Mouse (Mus musculus) spleen, postnatal 36 days (tissue): Measurements from ENCODE around the gene Arl6ip5.

Source experiments
- DNase-seq, 2 experiments: peaks; one replicate each; pipeline ENCODE4 v3.0.0; 2022; ENCODE audit warnings: low spot score in 2 of 2, mixed read lengths in 1 of 2

Gene Arl6ip5

DNA sequence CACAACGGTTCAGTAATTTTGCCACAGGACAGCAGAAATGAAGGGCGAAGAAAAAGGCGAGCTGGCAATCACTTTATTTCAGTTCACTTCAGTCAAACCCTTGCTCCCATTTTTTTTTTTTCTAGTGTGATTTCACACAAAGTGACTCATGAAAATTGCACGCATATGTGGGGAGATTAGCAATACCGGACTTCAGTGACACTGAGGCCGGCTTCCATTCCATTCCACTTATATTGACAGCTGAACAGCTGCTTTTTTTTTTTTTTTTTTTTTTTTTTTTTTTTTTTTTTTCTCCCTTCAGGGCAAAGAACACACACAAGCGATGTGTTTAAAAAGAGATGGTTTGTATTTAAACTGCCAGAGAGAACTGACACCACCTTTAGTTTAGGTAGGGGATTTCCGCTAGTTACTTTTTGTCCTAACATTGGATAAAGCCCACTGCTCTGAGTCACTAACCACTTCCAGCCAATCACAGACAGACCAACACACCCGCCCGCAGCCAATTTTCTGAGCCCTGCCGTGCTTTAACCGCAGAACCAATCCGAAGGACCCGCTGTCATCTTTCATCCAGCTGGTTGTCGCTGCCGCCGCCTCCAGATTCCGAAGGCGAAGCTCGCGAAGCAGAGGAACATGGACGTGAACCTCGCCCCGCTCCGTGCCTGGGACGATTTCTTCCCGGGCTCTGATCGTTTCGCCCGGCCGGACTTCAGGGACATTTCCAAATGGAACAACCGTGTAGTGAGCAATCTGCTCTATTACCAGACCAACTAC, at the start of gene Arl6ip5:
Arl6ip5 (plus strand) TSS at position 499 of the 771 bp plus-strand sequence.
- DNase-seq: peak; percentile 91 to 92

DNA sequence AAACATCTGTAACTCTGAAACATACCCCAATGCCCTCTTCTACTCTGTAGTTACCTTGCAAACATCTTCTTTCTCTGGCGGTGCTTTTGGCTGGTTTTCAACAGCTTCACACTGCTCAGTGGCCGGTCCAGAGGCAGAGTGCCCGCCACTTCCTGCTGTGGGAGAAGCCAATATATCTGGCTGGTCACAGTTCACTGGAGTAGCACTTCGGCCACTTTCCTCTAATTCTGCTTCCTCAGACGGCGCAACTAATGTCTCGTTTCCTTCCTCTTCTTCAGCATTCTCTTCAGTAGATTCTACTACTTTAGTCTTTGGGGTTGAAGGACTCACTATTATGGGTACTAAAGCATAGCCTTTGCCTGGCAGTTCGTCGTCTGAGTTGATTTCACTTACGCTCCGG, 34.8 kb upstream of the Arl6ip5 start:
- DNase-seq: peak; percentile 31 to 33

DNA sequence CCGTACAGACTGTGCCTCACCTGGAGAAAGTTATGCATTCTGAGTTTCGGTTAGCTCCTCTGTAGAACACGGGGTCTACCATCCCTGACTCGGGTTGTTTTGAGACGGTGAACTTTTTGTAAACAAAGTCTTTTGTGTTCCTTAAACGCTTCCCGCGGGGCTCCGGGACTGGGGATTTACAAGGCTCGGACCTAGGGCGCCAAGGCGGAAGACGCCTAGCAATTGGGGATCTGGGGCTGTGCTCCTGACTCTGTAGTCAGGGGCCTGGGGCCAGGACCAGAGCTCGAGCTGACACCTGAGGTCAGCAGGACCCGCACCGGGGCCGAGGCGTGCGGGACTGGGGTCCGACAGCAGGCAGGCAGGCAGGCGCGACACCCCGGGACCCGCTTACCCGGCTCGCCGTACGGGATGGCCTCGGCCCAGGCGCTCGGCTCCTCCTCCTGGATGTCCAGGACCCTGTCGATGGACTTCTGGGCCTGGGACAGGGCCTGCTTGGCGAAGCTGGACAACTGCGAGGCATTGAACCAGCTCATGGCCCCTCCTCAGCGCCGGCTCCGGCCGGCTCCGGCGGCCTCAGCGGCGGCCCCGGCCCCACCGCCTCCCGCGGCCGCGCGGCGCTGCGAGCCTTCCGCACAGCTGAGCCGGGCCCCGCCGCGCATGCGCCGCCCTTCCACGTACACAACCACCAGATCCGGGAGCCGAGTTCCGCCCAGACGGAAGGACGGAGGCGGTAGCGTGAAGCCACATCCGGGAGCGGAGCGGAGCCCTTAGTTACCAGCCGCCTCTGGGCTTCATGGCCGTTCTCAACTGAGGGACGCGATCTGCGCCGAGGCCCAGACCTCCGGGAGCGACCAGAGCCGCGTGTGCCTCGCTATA, 31.8 kb upstream of the Arl6ip5 start, which contains the start of gene Tmf1:
Tmf1 (minus strand) TSS at position 632 of the 876 bp plus-strand sequence.
- DNase-seq: peak; percentile 97

DNA sequence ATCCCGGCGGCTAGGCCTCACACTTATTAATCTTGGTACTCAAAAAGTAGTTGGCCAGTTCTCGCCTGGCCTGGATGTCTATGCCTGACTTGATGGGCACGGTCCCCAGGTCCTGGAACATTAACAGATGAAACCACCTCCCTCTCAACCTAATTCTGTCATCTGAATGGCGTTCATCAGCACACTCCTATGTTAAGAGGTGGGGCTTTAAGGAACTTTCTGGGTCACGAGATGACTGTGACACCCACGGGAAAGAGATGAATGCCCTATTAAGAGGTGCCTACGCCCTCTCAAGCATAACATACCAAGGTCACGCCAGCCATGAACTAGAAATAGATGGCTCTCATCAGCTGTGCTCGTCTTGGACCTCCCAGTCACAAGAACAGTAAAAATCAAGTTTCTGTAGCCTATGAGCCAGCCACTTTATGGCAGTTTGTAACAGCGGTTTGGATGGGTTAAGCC, 31.1 kb upstream of the Arl6ip5 start:
- DNase-seq: peak; percentile 58 to 68

DNA sequence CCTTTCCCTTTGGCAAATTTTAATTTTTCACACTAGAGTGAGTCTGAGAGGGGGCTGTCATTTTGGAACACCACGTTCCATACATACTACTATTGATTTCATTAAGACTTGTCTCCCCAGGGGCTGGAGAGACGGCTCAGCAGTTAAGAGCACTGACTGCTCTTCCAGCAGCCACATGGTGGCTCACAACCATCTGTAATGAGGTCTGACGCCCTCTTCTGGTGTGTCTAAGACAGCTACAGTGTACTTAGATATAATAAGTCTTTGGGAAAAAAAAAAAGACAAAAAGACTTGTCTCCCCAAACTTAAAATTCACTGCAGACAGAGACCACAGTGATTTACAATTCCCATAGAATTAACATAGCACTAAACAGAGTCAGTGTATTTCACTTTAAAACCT, 10.1 kb upstream of the Arl6ip5 start:
- no peak for DNase-seq

- no peak for DNase-seq
These were observed 8.0 kb upstream of the Arl6ip5 start for GRCm38 (mm10) chr6:97202477-97202876.

DNA sequence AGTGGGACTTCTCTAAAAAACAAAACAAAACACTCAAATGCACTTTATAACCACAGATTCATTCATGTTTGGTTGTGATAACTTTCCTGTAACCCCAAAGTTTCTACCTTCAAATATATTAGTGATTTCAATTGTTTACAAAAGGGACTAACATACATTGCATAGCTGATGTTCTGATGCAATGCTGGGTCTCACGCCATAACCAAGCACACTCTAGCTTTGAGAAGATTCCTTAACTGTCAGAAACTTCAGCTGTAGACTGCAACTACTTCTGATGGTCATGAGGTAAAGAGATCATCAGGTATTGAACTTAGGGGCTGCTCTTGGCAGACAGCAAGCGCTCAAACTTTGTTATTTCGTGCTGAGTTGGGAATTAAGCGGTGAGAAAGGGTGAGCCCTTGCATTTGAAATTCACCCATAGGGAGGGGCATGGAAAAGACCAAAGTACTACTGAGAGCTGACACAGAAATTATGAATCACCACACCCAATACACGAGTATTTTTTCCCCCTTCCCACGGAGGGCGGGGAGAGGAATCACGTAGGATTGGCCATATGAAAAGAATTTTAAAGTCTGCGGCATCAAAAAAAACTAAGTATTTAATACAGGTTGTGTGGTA, 6.1 kb upstream of the Arl6ip5 start:
- DNase-seq: no peak

- DNase-seq: peak in 1 of 2 experiments; percentile 21
These were observed 5.5 kb upstream of the Arl6ip5 start for GRCm38 (mm10) chr6:97204952-97205351.

GRCm38 (mm10) chr6:97205439-97205885, 5.0 kb upstream of the Arl6ip5 start, which contains the start of gene Uba3:
Gene Uba3 (minus strand): TSS chr6:97205647.
- peak; percentile 99 for DNase-seq

DNA sequence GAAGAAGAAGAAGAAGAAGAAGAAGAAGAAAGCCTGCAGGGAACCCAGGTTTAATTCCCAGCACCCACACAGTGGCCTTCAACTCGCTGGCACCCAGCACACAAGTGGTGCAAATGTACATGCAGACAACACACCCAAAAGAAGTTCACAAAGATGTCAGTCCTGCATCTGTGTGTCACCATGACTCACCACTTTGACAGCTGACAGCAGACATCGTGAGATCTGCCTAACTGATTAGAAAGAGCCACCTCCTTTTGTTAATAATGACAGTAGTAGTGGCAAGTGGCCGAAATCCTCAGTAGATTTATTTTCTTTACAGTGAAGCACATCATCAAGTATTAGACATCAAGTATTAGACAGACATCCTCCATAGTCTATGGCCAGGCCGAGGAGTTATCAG, 3.4 kb upstream of the Arl6ip5 start:
- no peak for DNase-seq

GRCm38 (mm10) chr6:97208406-97208805, 2.1 kb upstream of the Arl6ip5 start:
- no peak for DNase-seq

DNA sequence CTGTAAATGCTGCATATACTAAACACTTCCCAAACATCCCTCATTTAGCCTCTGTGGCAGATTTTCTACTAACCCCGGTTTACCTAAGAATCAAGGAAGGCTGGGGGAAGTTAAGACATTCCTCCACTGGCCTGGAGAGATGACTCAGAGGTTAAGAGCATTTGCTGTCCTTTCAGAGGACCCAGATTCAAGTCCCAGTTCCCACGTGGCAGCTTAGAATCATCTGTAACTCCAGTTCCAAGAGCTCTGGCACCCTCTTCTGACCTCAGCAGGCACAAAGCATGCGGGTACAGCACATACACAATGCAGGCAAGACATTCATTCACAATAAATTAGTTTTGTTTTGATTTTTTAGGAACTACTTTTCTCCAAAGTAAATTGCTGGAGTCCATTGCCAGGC, 1.3 kb upstream of the Arl6ip5 start:
- no peak for DNase-seq

GRCm38 (mm10) chr6:97209751-97210150, 738 bp upstream of the Arl6ip5 start:
- DNase-seq: no peak

DNA sequence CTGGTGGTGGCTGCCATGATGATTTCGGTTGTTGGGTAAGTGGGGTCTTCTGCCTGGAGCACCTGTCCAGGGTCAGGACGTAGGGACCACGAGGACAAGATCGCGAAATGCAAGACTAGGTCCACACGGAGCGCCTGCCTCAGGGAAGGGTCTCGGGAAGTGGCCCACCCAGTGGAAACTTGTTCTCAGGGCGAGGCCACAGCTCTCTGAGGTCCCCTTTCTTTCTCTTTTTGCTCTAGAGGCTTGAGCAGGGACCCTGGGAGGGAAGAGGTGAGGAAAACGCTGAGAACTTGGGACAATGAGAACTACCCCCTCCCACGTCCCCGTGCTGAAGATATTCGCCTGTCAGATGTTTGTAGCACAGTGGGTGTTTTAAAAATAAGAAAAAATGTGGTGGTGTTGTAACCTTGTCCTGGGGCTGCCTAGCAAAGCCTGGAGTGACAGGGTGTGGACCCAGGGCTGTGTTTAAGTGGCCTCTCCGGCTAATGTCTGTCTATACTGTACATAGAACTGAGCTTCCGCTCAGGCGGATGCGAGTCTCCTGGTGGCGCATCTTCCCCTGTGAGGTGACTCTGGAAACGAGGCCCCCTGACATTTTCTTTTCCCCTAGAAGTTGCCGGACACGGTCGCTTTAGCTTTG, 593 bp downstream of the Arl6ip5 start:
- peak; percentile 36 to 40 for DNase-seq

GRCm38 (mm10) chr6:97211981-97212380, 1.5 kb downstream of the Arl6ip5 start:
- peak; percentile 33 to 45 for DNase-seq

DNA sequence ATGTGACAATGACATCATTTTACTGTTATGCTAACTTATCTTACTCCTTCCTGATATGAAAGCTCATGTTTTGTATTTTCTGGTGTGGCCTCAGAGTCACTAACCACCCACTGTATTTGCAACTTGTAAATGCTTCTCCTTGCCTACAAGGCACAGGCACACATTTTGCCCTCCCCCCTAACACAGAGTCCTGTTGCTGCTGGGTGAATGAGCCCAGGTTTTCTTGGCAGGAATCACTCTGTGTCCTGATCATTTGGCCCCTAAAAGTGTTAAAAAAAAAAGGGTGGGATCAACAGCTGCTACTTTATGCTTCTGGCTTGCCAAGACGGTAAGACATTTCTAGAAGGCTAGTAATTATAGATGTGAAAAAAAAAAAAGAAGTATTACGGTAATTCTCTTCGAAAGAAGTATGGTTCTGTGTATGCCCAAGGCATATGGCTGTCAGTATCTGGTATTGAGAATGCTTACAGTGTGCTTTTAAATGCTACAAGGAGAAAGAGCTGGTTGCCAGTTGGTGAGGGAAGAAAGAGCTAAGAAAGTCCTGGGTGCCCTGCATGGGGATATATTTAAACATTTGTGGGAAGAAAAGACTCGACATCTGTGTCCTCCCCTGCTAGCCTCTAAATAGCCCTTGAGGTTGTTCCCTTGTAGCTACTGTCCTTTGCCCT, 5.8 kb downstream of the Arl6ip5 start:
- DNase-seq: no peak

DNA sequence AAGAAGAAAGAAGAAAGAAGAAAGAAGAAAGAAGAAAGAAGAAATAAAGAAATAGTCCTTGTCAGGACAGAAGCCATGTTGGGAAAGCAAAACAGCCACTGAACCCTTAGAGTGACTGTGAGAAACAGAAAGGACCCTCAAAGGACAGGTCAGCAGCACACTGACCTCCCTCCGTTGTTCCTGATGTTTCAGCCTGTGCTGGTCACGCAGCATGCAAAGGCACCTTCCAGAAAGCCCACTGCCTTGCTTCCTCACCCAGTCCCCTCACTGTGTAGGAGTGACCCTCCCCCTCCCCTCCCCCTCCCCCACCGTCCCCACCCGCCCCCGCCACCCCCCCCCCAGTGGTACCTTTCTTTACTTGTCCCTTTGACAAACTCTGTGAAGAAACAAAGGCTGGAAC, 10.2 kb downstream of the Arl6ip5 start:
- DNase-seq: no peak

GRCm38 (mm10) chr6:97221205-97222025, 10.9 kb downstream of the Arl6ip5 start:
- peak in 1 of 2 experiments; percentile 17 for DNase-seq

GRCm38 (mm10) chr6:97222321-97222720, 11.8 kb downstream of the Arl6ip5 start:
- no peak for DNase-seq

GRCm38 (mm10) chr6:97222931-97223467, 12.5 kb downstream of the Arl6ip5 start:
- DNase-seq: no peak
